Mouse (Mus musculus) thymus, postnatal 0 days (tissue): ENCODE results near the gene Arid2. TPM values are rescaled to one million over a fixed set of nuclear protein-coding genes. Genes with fewer than 3 reads are reported as not detected.
"Not testable (repeated sequence)": the region's sequence is repeated elsewhere in the genome, so short reads cannot be mapped to it uniquely, and the experiment has no call there.

Source experiments
- DNase-seq: peaks from one replicate; pipeline ENCODE4 v3.0.0-alpha.2; 2015; ENCODE audit warnings: low spot score
- polyA plus RNA-seq: library from polyadenylated mRNA; unstranded; fragments of >200 nt; fragmentation: Nextera tagmentation; extraction: Ambion mirVana; gene quantifications from 2 replicates; pipeline ENCODE4 v1.2.1, GENCODE M21; 2015

Arid2 gene
- polyA plus RNA-seq, 1 experiment from 2014 or later: 34.9 TPM

GRCm38 (mm10) chr15:96286015-96286934 lies 1.0 kb upstream of the Arid2 start:
- DNase-seq: peak; percentile 94

GRCm38 (mm10) chr15:96286935-96287292 lies 404 bp upstream of the Arid2 start:
- DNase-seq: peak; percentile 43

- peak; percentile 68 for DNase-seq
Observed at GRCm38 (mm10) chr15:96287976-96288835, 888 bp downstream of the Arid2 start.

DNA sequence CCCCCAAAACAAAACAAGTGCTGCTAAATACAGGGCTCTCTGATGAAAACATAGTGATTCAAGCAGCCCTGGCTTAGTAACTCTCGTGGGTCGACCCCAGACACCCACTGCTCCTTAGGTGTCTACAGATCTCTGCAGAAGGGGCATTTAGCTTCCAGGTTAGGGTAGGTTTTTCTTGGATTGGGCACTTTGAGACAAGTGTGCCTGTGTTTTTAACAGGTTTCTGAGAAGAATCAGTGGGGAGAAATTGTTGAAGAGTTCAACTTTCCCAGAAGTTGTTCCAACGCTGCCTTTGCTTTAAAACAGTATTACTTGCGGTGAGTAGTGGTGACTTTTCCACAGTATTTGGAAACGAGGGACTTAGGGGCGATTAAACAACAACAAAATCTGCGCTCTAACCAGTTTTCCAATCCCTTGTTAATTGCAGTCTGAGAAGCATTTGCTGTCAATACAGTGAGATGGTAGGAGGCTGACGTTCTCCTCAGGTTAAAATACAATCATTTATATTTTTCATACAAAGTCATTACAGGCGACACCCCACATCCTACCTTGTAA lies 1.6 kb downstream of the Arid2 start:
- DNase-seq: peak; percentile 51

DNA sequence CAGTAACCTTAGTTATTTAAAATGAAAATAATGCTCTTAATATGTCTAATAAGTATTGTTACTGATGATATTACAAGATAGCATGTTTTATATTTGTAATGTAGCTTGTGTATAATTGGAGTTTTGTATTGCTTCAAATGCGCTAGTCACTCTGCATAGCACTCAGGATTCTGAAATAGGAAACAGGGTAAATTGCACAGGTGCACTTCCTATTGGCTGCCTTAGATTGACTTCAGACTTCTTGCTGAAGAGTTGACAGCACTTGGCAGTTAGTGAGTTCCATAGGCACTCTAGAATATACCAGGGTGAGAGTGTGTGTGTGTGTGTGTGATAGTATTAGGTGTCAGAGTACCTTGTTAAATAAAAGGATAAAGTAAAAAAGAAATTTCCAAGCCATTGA lies 2.7 kb downstream of the Arid2 start:
- DNase-seq: peak; percentile 47

DNA sequence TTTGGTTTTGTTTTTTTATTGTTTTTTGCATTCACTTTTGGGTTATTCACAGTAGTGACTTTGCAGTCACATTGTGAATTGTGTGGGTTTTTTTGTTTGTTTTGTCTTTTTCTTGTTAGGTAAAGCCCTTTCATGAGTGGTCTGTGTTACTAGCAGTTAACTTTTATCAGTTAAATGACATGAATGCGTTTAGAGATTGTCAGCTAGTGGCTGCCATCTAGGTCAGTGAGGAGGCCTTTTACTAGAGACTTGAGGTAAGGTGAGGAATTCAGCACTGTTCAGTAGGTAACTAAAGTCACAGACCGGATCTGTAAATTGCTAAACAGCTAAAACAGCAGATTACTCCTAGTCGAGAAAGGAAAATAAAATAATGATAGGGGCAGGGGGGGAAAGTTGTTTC lies 6.1 kb downstream of the Arid2 start:
- DNase-seq: no peak

DNA sequence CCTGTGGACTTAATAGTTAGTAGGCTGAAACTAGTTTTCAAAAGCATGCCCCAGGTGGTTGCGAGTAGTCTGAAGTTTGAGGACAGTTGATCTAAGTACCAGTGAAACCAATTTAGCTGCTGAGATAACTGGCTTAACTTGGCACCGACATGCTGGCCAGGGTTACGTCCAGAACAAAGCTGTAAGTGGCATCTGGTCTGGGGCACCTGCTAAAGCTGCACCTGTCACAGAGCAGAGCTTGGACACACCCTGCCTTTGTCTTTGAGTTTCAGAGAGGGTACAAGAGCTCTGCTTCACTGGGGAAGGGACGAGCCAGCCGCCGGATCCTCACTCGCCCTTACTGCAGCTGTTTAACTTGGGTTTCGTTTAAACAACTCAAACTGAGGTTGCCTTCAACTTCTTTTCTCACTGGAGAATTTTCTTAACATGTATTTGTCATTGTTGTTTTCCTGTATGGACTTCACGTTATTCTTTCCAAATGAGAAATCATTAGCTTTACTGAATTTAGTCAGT lies 9.8 kb downstream of the Arid2 start:
- peak; percentile 38 for DNase-seq

DNA sequence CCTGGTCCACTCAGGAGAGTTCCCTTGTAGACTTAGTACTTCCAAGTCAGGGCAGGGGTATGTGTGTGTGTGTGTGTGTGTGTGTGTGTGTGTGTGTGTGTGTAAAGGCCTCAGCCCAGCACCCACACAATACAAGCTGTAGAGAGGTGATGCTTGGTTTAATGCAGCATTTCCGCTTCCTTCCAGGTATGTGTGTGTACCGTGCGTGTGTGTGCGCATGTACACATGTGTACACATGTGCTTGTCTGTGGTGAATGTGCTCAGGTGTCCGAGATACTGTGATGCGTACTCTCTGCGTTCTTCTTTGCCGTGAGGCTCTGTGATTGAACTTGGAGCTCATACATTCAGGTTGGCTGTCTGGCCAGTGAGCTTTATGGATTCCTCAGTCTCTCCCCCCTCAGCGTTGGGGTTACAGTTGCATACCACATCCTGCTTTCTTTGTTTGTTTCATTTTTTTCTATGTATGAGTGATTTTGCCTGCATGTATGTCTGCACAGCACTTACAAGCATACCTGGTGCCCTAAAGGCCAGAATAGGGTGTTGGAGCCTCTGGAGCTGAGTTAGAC lies 10.4 kb downstream of the Arid2 start:
- DNase-seq: peak; percentile 89

GRCm38 (mm10) chr15:96309310-96309709 lies 22.0 kb downstream of the Arid2 start:
- DNase-seq: peak; percentile 31

DNA sequence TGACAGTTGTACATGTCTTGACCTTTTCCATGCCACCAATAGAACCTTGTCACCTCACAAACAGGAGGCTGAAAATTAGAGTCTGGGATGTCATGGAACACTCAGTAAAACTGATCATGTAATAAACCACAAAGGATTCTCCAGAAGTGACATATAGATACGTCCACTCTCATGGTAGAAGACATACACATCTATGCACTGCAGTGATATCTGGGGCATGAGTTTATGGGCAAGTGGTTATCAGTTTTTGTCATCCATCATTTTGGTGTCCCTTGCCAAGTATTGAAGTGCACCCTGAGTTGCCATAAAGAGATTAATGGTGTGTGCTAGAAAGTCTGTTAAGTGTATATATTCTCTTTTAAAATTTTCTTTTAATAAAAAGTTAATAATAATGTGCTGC lies 25.6 kb downstream of the Arid2 start:
- DNase-seq: no peak

GRCm38 (mm10) chr15:96315664-96316063 lies 28.3 kb downstream of the Arid2 start:
- no peak for DNase-seq

DNA sequence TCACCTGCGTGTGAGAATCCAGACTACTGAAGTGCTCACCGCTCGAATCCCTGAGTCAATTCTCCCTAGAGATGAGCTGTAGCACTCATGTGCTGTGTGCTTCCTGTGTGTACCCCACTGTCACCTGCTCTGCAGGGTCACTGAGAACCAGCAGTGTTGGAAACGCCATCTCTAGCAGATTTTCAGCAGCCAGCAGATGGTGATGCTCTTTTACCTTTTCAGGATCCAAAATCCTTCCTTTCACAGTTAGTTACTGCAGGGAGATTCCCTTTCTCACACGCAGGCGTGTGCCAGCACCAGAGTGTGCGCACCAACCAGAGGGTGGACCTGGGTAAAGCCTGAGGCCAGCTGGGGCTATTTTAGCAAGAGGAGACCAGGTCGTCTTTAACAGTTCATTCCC lies 32.0 kb downstream of the Arid2 start:
- DNase-seq: peak; percentile 43

DNA sequence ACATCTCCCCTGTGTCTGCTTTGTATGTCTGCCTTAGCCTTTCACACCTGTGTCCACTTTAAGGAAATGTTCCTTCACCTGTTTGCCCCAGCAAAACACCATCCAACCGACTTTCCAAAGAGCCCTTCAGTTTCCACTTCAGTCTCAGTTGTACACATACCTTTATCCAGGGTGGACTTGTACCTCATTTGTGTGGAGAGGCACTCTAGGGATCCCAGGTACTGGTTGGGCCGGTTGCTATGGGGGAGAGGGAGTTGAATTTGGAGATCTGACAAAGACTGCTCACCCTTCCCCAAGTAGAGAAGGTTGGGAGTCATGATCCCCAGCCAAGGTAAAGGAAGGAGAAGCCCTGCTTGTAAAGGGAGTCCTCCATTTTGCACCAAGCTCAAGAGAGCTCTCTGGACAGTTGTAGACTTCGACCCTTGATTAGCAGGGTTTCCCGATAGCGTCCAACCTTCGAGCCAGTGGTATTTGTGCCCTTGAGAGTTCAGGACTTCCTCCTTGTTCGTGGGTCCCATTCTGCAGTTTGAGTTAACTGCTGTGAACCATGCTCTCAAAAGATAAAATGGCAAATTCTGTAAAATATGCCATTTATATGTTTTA lies 38.5 kb downstream of the Arid2 start:
- no peak for DNase-seq

DNA sequence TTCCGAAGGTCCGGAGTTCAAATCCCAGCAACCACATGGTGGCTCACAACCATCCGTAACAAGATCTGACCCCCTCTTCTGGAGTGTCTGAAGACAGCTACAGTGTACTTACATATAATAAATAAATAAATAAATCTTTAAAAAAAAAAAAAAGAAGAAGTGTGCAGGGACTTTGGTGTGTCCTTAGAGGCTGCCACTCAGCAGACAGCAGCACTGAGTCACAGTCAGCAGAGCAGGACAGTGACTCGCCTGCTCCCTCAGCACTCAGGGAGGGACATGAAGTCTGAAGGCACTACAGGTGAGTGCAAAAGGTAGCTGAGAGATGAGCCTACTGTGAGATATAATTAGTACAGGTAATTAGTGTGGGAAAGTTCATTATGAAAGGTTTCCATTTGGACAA lies 41.4 kb downstream of the Arid2 start:
- not testable (repeated sequence) for DNase-seq

DNA sequence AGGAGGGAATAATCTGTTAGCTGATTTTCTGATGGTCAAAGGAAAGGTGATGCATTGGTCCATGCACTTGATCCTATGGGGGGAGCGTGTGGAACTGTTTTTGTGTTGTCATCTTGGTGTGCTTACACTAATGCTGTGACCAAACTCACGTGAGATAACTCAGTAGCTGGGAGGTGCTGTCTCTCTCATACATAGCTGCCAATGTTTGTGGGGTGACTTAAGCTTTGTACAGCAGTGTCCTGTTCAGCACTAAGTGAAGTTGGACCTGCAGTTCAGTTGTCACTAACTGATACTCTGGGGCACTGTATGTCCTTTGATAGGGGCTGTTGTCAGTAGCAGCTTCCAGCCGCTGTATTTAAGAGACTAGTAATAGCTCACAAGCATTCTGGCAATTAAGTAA lies 43.2 kb downstream of the Arid2 start:
- no peak for DNase-seq

- DNase-seq: peak; percentile 38
Observed at GRCm38 (mm10) chr15:96332468-96333213, 45.3 kb downstream of the Arid2 start.

- DNase-seq: peak; percentile 31
Observed at GRCm38 (mm10) chr15:96333350-96333749, 46.0 kb downstream of the Arid2 start.

GRCm38 (mm10) chr15:96340924-96341323 lies 53.6 kb downstream of the Arid2 start:
- no peak for DNase-seq

DNA sequence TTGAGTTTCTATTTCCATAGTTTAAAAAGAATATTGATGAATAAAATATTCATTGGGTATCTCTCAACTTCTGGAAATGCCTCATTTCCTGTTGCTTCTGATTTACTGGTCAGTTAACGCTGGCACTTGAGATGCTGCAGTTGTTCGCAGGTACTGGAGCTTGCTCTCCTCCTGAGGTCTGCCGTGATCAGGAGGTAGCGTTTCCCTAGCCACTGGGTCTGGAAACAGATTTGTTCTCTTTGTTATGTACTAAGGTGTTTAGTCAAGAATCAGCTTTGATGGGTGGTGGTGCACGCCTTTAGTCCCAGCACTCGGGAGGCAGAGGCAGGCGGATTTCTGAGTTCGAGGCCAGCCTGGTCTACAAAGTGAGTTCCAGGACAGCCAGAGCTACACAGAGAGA lies 54.8 kb downstream of the Arid2 start:
- DNase-seq: no peak

- no peak for DNase-seq
Observed at GRCm38 (mm10) chr15:96342871-96343270, 55.6 kb downstream of the Arid2 start.
